Mouse (Mus musculus): ENCODE data around the gene Usp16. TPM values are rescaled to one million over a fixed set of nuclear protein-coding genes. Genes with fewer than 3 reads are reported as not detected.

The Usp16 gene
- total RNA-seq, 2 experiments from 2014 or later, result 53.3 to 56.1 TPM

DNA sequence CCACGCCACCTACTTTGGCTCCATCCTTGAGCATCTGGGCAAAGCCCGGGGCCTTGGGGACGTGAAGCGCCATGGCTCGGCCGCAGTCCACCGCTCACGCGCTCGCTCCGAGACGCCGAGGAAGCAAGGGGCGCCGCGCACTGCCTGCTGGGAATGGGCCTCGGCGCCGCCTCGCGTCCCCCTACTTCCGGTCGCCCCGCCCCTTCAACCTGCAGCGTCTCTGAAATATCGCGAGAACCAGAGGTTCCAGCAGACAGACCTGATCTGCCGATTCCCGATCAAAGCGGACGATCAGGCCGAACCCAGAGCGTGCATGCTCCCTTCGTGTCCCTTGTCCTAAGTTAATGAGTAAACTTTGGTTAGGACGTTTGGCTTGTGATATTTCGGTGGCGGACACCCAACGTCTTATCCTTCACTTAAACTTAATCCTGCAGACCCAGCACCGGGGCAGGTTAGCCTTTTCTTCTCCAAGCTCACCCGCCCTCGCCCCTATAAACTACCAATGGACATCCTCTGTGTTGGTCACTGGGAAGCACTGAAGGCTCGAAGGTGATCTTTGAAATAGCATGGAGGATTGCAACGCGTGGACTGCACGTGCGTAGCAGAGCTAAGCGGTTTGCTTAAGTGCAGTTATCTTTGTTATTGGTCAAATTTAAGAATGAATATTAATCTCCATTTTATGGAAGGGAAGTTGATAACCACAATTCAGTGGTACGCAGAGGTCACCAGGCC is 41.4 kb downstream of the Usp16 start, which contains the start of gene Cct8:
TSS of gene Cct8 (minus strand) at position 158 of the 732 bp plus-strand sequence.
- H3K4me3 ChIP-seq, result peak within 1 kb of the TSS; percentile 98
- no peak for TF ChIP-seq CTCF (IDR thresholded peaks at IDR 0.05)
- intact Hi-C loops (cut with DNase I), result no loop called here
- H3K27ac ChIP-seq, result peak within 1 kb of the TSS; percentile 94
- DNase-seq, result peak; percentile 98

DNA sequence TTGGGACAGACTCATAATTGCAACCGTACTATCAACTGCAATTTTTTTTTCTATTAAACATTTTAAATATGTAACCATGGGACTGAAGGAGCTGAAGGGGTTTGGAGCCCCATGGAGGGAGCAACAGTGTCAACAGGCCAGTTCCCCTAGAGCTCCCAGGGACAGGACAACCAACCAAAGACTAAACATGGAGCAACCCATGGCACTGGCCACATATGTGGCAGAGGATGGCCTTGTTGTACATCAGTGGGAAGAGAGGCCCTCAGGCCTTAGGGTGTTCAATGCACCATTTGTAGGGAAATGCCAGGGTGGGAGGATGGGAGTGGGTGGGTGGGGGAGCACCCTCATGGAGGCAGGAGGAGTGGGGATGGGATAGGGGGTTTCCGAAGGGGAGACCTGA is 42.2 kb downstream of the Usp16 start:
- DNase-seq, result no peak
- intact Hi-C loops (cut with DNase I), result no loop called here
- H3K4me3 ChIP-seq, result peak overlapping the region; percentile 98
- H3K27ac ChIP-seq, result no peak overlapping the region
- TF ChIP-seq CTCF (IDR thresholded peaks at IDR 0.05), result no peak

DNA sequence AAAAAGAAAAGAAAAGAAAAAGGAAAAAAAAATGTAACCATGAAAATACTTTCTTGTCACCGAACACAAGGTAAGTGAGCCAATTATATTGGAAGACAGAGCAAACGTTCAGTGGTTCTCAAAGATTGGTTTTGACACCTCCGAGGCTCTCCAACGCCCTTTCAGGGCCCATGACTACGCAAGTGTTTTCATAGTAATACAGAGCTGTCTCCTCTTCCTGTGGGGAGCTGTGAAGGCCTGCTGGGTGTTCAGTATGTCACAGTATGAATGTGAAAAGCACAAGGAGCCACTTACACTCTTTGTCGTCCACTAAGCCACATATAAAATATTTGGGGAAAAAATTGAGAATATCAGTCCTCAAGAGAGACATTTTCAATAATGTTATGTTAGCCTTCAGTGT is 42.7 kb downstream of the Usp16 start:
- intact Hi-C loops (cut with DNase I), result no loop called here
- no peak overlapping the region for H3K27ac ChIP-seq
- DNase-seq, result no peak
- TF ChIP-seq CTCF (IDR thresholded peaks at IDR 0.05), result no peak
- H3K4me3 ChIP-seq, result no peak overlapping the region

DNA sequence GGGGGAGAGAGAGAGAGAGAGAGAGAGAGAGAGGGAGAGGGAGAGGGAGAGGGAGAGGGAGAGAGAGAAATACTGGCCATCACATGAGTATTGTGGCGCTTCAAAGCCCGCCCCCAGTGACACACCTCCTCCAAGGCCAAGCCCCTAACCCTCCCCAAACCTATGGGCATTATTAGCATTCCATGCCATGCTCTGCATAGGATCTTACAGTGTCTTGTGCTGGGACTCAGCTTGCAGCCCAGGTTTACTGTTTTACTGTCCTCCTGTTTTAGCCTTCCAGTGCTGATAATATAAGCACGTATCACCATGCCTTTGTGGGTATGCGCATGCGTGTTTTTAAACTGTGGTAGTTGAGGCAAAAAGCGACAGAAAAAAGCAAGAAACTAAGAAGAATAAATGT is 45.1 kb downstream of the Usp16 start:
- Histone ChIP-seq H3K27ac (no peak overlapping the region), H3K4me3 (no peak overlapping the region)
- TF ChIP-seq CTCF (IDR thresholded peaks at IDR 0.05), result no peak
- DNase-seq, result no peak
- intact Hi-C loops (cut with DNase I), result no loop called here

DNA sequence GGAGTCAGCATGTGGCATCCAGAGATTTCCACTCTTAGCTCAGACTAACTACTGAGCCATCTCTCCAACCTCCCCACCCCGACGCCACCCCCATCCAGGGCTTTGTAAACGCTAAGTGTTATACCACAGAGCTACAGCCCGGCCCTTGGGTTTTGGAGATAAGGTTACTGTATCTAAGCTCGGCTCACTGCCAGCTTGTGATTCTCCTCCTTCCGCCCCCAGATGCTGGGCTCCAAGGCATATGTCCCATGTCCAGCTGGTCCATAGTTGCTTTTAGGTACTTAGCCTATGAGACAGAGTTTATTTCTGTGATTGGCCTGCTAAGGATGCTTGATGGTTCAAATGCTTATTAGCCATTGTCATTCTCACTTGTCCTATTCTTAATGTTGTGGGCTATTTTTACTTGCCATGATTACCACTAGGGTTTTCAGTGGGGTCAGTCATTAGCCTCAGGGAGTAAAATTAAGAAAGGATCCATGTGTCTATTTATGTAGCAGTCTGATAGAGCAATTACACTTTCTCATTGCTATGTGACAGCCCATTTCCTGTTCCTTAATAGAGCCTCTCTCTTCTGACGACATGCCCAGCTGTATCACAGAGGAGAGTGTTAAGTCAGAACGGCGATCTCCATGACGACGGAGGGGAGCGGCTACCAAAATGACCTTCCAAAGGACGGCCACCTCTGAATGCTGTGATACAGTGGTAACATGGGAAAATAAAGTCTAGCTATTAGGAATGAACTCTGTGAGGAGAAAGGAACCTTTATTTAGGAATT is 47.0 kb downstream of the Usp16 start:
- TF ChIP-seq CTCF (IDR thresholded peaks at IDR 0.05), result no peak
- H3K4me3 ChIP-seq, result no peak overlapping the region
- intact Hi-C loops (cut with DNase I), result no loop called here
- H3K27ac ChIP-seq, result no peak overlapping the region
- no peak for DNase-seq

DNA sequence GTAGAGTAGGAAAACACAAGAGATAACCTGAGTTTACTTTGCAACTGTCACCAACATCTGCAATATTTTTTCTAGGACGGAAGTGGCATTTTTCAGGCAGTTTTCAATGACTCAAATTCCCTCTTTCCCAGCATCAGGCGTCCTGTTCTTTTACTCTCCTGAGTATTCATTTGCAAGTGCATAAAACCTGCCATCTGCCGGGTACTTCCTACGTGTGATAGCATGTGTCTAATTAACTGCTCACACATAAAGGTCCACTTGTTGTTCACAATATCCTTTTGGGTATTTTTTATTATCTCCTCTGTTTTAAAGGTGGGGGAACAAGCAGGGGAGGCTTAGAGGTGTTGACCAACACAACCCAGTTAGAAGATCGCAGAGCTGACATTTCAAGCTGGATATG is 57.2 kb downstream of the Usp16 start:
- intact Hi-C loops (cut with DNase I), result loop anchor here (2.0 kb wide), 1 partner anchor 41 kb away; the partner anchor contains the start of gene Map3k7cl
- no peak for DNase-seq
- no peak overlapping the region for H3K27ac ChIP-seq
- H3K4me3 ChIP-seq, result no peak overlapping the region
- no peak for TF ChIP-seq CTCF (IDR thresholded peaks at IDR 0.05)

DNA sequence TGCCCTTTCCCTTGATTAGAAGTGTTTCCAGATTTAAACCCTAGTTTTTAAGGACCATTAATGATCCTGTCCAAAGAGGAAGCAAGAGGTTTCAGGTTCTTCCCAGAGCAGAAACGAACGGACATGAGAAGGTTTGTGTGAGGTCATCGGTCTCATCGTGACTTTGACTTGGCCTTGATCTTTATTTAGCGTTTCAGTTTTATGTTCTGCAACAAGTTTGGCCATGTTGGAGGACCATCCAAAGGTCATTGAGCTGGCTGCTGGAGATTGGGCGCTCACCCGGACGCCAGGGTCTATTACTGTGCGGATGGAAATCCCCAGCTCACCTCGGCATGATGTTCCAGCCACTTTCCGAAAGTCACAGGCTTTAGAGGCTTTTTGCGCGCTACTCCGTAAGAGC is 57.8 kb downstream of the Usp16 start:
- no peak for TF ChIP-seq CTCF (IDR thresholded peaks at IDR 0.05)
- peak; percentile 35 for DNase-seq
- Histone ChIP-seq H3K4me3 (no peak overlapping the region), H3K27ac (peak overlapping the region; percentile 24; the same call in 1 of the 2 replicates)
- intact Hi-C loops (cut with DNase I), result no loop called here

DNA sequence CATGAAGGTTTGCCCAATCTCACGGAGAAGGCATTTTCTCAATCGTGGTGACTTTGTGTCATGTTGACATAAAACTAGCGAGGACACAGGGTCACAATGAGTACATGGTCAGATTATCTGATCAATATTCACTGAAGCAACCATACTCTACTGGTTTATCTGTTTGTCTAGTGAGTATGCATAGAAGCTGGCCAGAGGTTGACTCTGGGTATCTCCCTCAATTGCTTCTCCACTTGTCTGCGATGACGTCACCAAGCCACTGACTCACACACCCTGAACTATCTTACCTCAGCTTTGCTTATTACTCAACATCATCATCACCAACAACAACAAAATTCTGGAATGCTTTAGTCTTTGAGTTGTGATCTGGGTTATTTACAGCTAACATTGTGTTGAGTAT is 69.7 kb downstream of the Usp16 start:
- no peak for TF ChIP-seq CTCF (IDR thresholded peaks at IDR 0.05)
- intact Hi-C loops (cut with DNase I), result no loop called here
- Histone ChIP-seq H3K27ac (no peak overlapping the region), H3K4me3 (no peak overlapping the region)
- no peak for DNase-seq

DNA sequence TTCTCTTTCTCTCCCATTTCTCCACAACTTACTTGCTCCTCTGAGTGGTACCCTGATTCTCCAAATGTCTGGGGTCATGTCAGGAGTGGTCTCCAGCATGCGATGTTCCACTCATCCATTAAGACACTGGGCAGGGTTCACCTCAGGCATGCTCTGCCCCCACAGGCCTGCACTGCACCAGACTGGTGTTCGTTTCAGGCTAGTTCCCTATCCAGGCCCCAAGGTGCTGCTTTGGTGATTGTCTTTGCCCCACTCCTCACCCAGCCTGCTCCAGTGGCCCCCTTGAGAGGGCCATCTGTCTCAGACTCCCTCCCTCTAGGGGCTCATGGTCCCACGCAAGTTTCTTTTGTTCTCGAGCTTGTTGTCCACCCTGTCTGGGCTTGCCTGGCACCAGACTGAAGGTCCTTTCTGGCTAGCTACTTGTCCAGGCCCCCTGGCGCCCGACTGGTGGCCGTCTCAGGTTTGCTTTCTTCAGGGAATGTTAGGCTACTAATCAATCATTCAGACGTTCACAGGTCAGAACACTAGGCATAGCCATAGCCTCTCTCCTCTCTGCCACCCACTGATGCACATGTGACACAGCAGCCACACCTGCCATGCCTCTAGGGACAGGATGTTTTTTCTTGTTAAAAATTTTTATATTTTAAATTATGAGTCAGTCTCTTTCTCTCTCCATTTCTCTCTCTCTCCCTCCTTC is 73.2 kb downstream of the Usp16 start:
- TF ChIP-seq CTCF (IDR thresholded peaks at IDR 0.05), result no peak
- no peak for DNase-seq
- no peak overlapping the region for H3K27ac ChIP-seq
- no peak overlapping the region for H3K4me3 ChIP-seq
- intact Hi-C loops (cut with DNase I), result no loop called here

DNA sequence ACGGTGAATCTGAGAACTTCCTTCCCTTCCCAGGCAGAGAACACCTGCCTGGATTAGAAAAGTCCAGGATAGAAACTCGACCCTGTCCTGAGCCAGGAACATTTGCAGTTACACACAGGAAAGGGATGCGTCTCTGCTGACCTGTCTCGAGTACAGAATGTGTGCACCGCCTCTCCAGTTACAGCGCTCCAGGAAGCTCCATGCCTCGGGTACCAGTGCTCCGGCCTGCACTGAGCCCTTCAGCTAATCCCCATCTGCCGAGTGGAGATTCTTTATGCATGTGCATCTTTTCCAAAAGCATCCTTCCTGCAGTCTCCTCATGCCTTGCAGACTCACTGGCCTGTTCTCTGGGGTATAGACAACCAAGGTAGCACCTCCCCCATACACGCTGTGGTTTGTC is 74.3 kb downstream of the Usp16 start:
- Histone ChIP-seq H3K4me3 (no peak overlapping the region), H3K27ac (no peak overlapping the region)
- no peak for TF ChIP-seq CTCF (IDR thresholded peaks at IDR 0.05)
- no peak for DNase-seq
- intact Hi-C loops (cut with DNase I), result no loop called here

Other genes starting within 250 kb of the Usp16 start
- gene N6amt1, start 100.5 kb upstream of the Usp16 start, total RNA-seq (2021), result 1 to 10 TPM; 7.9 to 9.2 TPM
- 10 to 100 TPM; 26.3 to 28.9 TPM for gene Ltn1, start 22.1 kb upstream of the Usp16 start, total RNA-seq (2021)
- 1 to 10 TPM; 2.1 to 2.4 TPM for gene Rwdd2b, start 14.1 kb upstream of the Usp16 start, total RNA-seq (2021)
- gene Cct8, start 41.2 kb downstream of the Usp16 start, total RNA-seq (2021), result 100 to 1,000 TPM; 114 to 135 TPM
- gene Map3k7cl, start 98.6 kb downstream of the Usp16 start, total RNA-seq (2021), result 10 to 100 TPM in 1 of 2 experiments, 1 to 10 TPM in 1; 5.4 to 10.7 TPM
- 10 to 100 TPM; 18.0 to 28.2 TPM for gene Bach1, start 244.2 kb downstream of the Usp16 start, total RNA-seq (2021)

All from gastrocnemius, adult 2 months (tissue).